Mouse (Mus musculus): ENCODE measurements around the gene Nat8f2.

The Nat8f2 gene

GRCm38 (mm10) chr6:85823382-85824090 is 45.4 kb downstream of the Nat8f2 start:
- DNase-seq (ENCODE audit: low spot score in 2 of 2) = no peak

GRCm38 (mm10) chr6:85822286-85822685 is 46.7 kb downstream of the Nat8f2 start:
- DNase-seq (ENCODE audit: low spot score in 2 of 2) = no peak

DNA sequence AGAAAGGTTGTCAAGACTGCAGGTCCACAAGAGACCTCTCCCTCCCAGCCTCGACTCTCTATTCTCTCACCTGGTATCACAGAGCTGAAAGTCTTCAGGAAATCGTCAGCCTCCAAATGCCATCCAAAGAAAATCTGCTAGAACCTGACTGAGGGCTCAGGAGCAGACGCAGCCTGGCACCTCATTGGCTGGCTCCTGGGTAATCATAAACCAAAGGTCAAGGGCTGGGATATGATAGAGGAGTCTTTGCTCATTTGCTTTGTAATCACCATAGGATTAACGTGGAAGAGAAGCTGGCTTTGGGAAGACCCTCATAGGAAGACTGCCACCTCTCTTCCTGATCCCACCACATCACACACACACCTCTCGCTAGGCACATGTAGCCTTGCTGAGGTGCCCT is 48.1 kb downstream of the Nat8f2 start, which contains the start of the genes Nat8f6 and Nat8f5:
Nat8f6 (minus strand) TSS at position 118 of the 400 bp plus-strand sequence.
Nat8f5 (minus strand) TSS at position 136 of the 400 bp plus-strand sequence.
- DNase-seq (ENCODE audit: low spot score in 2 of 2) = no peak

DNA sequence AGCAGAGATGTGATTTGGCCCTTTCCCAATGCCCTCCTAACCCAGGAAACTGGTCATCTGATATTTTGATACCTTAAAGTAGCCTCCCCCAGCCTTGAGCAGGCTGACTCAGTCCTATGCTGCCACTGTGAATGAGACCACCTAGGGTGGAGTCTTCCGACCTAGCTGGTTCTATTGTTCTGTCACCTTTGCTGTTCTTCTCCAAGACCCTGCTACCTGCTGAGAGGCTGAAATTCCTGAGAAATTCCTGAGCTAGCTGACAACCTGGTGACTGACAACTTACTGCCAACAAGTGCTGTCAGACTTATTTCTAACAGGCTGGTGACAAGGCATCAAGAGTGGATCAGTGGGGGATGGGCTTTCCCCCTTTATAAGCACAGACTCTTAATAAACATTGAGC is 50.6 kb downstream of the Nat8f2 start:
- DNase-seq (ENCODE audit: low spot score in 2 of 2) = no peak
